Mouse (Mus musculus): ENCODE results near the gene Srsf10. TPM values are rescaled to one million over a fixed set of nuclear protein-coding genes. Genes with fewer than 3 reads are reported as not detected.

Srsf10 gene
- total RNA-seq (2014; rRNA removed) (96.4 and 114 TPM in 2 replicates), polyA plus RNA-seq (2015; fragmentation: Nextera tagmentation; extraction: Ambion mirVana) (131 and 143 TPM in 2 replicates)

DNA sequence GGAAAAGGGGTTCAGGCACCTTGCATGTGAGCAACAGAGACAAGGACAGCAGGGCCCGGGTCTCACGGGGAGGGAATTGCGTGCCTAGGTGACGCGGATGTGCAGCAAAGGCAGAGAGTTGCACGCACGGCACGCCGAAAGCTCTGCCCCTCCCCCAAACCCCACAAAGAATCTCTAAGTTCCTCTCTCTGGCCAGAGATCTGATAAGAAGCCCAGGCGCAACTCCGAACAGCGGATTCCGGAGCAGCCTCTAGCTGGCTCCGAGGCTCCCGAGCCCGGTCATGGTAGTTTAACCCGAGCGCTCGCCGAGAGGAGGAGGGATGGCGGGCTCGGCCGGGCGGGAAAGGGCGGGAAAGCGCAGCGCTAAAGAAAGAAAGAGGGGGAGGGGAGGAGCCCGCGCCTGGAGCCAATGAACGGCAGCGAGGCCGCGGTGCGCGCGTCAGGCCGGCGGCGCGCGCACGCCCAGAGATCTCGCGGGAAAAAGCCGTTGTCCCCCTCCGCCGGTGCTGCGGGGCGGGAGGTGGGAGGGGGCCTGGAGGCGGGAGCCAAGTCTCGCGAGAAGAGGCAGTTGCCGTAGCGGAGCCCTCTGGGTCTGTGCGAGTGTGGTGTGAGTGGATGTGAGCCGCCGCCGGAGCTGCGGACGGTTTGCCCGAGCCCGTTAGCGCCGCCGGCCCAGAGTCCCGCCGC lies at the start of gene Srsf10:
TSS of gene Srsf10 (plus strand) at position 212 of the 687 bp plus-strand sequence.
- H3K4me2 ChIP-seq (ENCODE audit: low read depth), result peak within 1 kb of the TSS; percentile 80
- peaks cover 7% of the 10 kb centered on the region; the same call in 1 of the 2 replicates for H3K4me1 ChIP-seq (ENCODE audit: insufficient read depth)
- TF ChIP-seq CTCF (IDR thresholded peaks at IDR 0.05; ENCODE audit: low read depth), result no peak
- H3K4me3 ChIP-seq (ENCODE audit: low read depth, low read length), result peak within 1 kb of the TSS; percentile 92
- no peaks in the 10 kb centered on the region for H3K27me3 ChIP-seq (ENCODE audit: insufficient read depth, low read length)
- ATAC-seq (peak; percentile 97), DNase-seq (peak; percentile 100)
- WGBS, result 2% methylated on average over 59 of the region's 67 CpGs
- H3K36me3 ChIP-seq (ENCODE audit: insufficient read depth), result no peaks in the 10 kb centered on the region
- H3K27ac ChIP-seq (ENCODE audit: low read depth, low read length), result peak within 1 kb of the TSS; percentile 99
- peak within 1 kb of the TSS; percentile 91 for H3K9ac ChIP-seq
- no peaks in the 10 kb centered on the region for H3K9me3 ChIP-seq (ENCODE audit: low read length)

DNA sequence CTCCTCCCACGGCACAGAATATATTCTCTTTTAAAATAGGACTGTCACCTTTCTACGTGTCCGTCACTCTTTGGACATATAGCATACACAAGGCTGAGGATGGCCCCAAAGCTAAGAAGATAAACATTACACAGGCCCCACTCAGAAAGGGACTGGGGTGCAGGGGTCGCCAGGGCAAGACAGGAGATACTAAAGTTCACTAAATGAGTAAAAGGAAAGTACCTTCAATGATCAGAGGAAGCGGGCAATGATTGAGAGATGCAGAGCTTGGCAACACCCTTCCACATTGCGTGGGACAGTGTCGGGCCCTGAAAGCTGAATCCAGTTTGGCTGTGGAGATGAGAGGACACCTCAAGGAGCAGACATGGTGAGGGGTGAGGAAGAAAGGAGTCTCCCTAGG lies 40.7 kb upstream of the Srsf10 start:
- ATAC-seq (no peak), DNase-seq (no peak)
- no peaks in the 10 kb centered on the region for H3K27me3 ChIP-seq (ENCODE audit: insufficient read depth, low read length)
- H3K36me3 ChIP-seq (ENCODE audit: insufficient read depth), result no peaks in the 10 kb centered on the region
- no peak overlapping the region for H3K4me2 ChIP-seq (ENCODE audit: low read depth)
- no peak overlapping the region for H3K9ac ChIP-seq
- H3K27ac ChIP-seq (ENCODE audit: low read depth, low read length), result no peak overlapping the region
- H3K9me3 ChIP-seq (ENCODE audit: low read length), result no peaks in the 10 kb centered on the region
- 75% methylated on average over 7 of the region's 7 CpGs for WGBS
- H3K4me1 ChIP-seq (ENCODE audit: insufficient read depth), result no peaks in the 10 kb centered on the region
- no peak overlapping the region for H3K4me3 ChIP-seq (ENCODE audit: low read depth, low read length)
- TF ChIP-seq CTCF (IDR thresholded peaks at IDR 0.05; ENCODE audit: low read depth), result no peak

DNA sequence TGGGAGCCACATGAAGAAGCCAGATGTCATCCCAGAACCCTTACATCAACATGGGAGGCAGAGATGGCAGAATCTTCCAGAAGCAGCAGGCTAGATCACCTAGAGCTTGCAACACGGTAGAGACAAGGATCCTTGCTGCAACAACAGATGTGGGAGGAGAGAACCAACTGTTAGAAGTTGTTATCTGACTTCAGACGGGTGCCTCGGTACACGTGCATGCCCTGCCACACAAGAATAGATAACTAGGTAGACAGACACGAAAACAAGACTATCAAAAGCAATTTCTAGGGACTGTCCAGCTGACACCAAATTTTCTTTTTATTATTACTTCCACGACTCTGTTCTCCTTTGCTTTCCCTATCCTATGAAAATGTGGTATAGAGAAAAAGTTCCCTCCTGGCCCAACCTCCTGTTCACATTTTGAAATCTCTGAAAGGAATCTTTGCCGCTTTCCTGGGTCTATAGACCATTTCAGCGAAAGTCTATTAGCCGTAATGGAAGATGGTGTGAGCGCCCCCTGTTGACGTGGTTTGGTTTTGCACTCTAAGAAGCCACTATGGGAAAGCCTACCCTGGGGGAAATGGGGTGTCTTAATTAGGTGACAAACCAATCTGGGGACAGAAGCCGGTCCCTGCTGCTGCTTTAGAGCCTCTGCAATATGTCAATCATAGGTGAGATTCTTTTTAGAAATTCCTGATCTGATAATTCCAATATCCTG lies 38.5 kb upstream of the Srsf10 start:
- no peak overlapping the region for H3K27ac ChIP-seq (ENCODE audit: low read depth, low read length)
- peak; percentile 69 for DNase-seq

DNA sequence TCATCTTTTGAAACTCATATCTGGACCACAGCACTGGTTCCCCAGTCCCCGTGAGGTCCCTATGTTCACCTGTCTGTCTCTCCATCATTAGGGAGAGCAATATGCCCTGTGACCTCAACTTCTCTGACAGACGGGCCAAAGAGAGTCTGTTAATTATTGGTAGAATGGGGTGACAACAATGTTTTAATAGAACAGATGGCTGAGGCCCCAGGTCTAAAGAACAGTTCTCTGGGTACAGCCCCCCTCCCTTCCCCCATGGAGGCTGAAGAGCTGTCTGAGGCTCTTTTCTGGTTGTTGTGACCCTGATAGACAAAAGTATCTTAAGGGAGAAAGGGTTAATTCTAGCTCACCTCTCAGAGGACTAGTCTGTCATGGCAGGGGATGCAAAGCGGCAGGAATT lies 37.2 kb upstream of the Srsf10 start:
- TF ChIP-seq CTCF (IDR thresholded peaks at IDR 0.05; ENCODE audit: low read depth), result no peak
- Histone ChIP-seq H3K4me1 (ENCODE audit: insufficient read depth) (no peaks in the 10 kb centered on the region), H3K9ac (no peak overlapping the region), H3K4me2 (ENCODE audit: low read depth) (no peak overlapping the region), H3K36me3 (ENCODE audit: insufficient read depth) (no peaks in the 10 kb centered on the region), H3K27me3 (ENCODE audit: insufficient read depth, low read length) (no peaks in the 10 kb centered on the region), H3K9me3 (ENCODE audit: low read length) (no peaks in the 10 kb centered on the region), H3K27ac (ENCODE audit: low read depth, low read length) (no peak overlapping the region), H3K4me3 (ENCODE audit: low read depth, low read length) (no peak overlapping the region)
- ATAC-seq, result no peak
- 74% methylated on average over 3 of the region's 3 CpGs for WGBS
- DNase-seq, result no peak

More for the DNA sequence above, 38.5 kb upstream of the Srsf10 start:
- H3K9me3 ChIP-seq (ENCODE audit: low read length), result no peaks in the 10 kb centered on the region
- H3K4me1 ChIP-seq (ENCODE audit: insufficient read depth), result no peaks in the 10 kb centered on the region
- TF ChIP-seq CTCF (IDR thresholded peaks at IDR 0.05; ENCODE audit: low read depth), result peak; percentile 72
- H3K36me3 ChIP-seq (ENCODE audit: insufficient read depth), result no peaks in the 10 kb centered on the region
- no peak overlapping the region for H3K9ac ChIP-seq
- no peaks in the 10 kb centered on the region for H3K27me3 ChIP-seq (ENCODE audit: insufficient read depth, low read length)
- H3K4me2 ChIP-seq (ENCODE audit: low read depth), result no peak overlapping the region
- 39% methylated on average over 12 of the region's 12 CpGs for WGBS
- no peak overlapping the region for H3K4me3 ChIP-seq (ENCODE audit: low read depth, low read length)
- no peak for ATAC-seq

DNA sequence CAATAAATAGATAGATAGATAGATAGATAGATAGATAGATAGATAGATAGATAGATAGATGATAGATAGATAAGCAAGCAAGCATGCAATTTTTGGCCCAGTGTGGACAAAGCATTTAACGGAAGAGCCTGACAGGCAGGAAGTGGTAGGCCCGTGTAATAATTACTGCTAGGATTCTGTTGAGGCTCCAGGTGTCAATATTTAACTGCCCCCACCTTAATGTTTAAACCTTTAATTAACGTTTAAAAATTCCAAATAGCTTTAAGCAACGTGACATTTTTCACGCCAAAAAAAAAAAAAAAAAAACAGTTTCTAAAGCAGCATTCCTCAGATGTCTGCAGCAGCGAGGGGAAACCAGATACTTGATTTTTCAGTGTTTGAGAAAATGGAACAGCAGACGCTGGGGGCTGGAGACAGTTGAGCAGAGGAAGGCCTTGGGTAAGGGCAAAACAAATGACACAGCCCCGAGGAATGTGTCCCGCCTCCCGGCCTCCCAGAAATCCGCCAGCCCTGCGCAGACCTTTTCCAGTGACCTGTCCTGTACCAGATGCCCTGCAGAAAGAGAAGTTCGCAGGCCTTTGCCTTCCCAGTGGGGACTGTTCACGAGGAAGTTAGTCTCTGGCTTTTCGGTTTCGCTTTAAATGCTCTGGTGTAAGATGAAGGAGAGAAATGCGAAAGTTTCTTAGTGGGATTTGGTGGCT lies 35.6 kb upstream of the Srsf10 start:
- Histone ChIP-seq H3K27me3 (ENCODE audit: insufficient read depth, low read length) (no peaks in the 10 kb centered on the region), H3K4me3 (ENCODE audit: low read depth, low read length) (no peak overlapping the region), H3K27ac (ENCODE audit: low read depth, low read length) (no peak overlapping the region), H3K4me2 (ENCODE audit: low read depth) (no peak overlapping the region), H3K9ac (no peak overlapping the region), H3K36me3 (ENCODE audit: insufficient read depth) (no peaks in the 10 kb centered on the region), H3K4me1 (ENCODE audit: insufficient read depth) (no peaks in the 10 kb centered on the region), H3K9me3 (ENCODE audit: low read length) (no peaks in the 10 kb centered on the region)
- DNase-seq, result no peak
- 80% methylated on average over 17 of the region's 17 CpGs for WGBS
- ATAC-seq, result no peak
- TF ChIP-seq CTCF (IDR thresholded peaks at IDR 0.05; ENCODE audit: low read depth), result no peak

DNA sequence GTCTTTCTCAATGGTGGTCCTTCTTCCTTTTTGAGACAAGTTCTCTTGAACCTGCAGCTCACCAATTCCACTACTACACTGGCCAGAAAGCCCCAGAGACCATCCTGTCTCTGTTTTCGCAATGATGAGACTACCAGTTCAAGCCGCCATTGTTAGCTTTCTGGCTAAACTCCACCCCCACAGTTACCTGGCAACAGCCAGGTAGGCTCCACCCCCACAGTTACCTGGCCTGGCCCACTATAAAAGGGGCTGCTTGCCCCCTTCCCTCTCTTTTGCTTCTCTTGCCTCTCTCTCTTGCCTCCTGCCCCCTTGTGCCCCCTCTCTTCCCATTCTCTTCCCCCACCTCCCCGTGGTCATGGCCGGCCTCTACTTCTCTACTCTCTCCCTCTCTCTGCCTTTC lies 33.8 kb upstream of the Srsf10 start:
- no peak overlapping the region for H3K9ac ChIP-seq
- no peaks in the 10 kb centered on the region for H3K27me3 ChIP-seq (ENCODE audit: insufficient read depth, low read length)
- no peak overlapping the region for H3K4me3 ChIP-seq (ENCODE audit: low read depth, low read length)
- TF ChIP-seq CTCF (IDR thresholded peaks at IDR 0.05; ENCODE audit: low read depth), result no peak
- H3K9me3 ChIP-seq (ENCODE audit: low read length), result no peaks in the 10 kb centered on the region
- ATAC-seq (no peak), DNase-seq (no peak)
- no peaks in the 10 kb centered on the region for H3K36me3 ChIP-seq (ENCODE audit: insufficient read depth)
- no peak overlapping the region for H3K4me2 ChIP-seq (ENCODE audit: low read depth)
- H3K27ac ChIP-seq (ENCODE audit: low read depth, low read length), result no peak overlapping the region
- WGBS, result 75% methylated on average over 4 of the region's 4 CpGs
- H3K4me1 ChIP-seq (ENCODE audit: insufficient read depth), result no peaks in the 10 kb centered on the region

DNA sequence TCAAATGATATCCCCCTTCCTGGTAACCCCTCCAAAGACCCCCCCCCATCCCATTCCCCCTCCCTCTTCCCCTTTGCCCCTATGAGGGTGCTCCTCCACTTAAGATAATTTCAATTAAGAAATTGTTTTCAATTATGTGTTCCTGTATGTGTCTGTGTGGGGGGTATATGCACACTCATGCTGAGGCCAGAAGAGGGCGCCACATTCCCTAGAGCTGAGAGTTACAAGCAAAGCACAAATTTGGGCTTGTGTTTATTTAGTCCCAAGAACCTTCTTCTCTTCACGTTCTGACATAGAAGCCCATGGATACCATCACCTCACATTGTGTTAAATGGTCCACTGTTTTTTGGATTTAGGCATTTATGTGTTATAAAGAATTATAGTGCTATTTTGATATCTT lies 32.2 kb upstream of the Srsf10 start:
- Histone ChIP-seq H3K4me3 (ENCODE audit: low read depth, low read length) (no peak overlapping the region), H3K27ac (ENCODE audit: low read depth, low read length) (no peak overlapping the region), H3K9me3 (ENCODE audit: low read length) (no peaks in the 10 kb centered on the region), H3K27me3 (ENCODE audit: insufficient read depth, low read length) (no peaks in the 10 kb centered on the region), H3K4me1 (ENCODE audit: insufficient read depth) (no peaks in the 10 kb centered on the region), H3K4me2 (ENCODE audit: low read depth) (no peak overlapping the region), H3K36me3 (ENCODE audit: insufficient read depth) (no peaks in the 10 kb centered on the region), H3K9ac (no peak overlapping the region)
- DNase-seq (peak; percentile 36), ATAC-seq (no peak)
- 64% methylated on average over 2 of the region's 2 CpGs for WGBS
- peak; percentile 70 for TF ChIP-seq CTCF (IDR thresholded peaks at IDR 0.05; ENCODE audit: low read depth)

Measured in forebrain, postnatal 0 days (tissue).